Mouse (Mus musculus) C2C12 (cell line): ENCODE results near the gene G0s2.

ENCODE experiments used
- CEBPB ChIP-seq: IDR thresholded peaks from one replicate; pipeline ENCODE4 v1.6.1; 2011; ENCODE audit warnings: low read depth, mild to moderate bottlenecking, control low read depth, moderate library complexity
- CTCF ChIP-seq: IDR thresholded peaks from one replicate; pipeline ENCODE4 v1.5.1; 2011; ENCODE audit not compliant: control insufficient read depth, insufficient read depth, insufficient read length
- MAX ChIP-seq: IDR thresholded peaks from one replicate; pipeline ENCODE4 v1.6.1; 2011; ENCODE audit warnings: mild to moderate bottlenecking, control low read depth

DNA sequence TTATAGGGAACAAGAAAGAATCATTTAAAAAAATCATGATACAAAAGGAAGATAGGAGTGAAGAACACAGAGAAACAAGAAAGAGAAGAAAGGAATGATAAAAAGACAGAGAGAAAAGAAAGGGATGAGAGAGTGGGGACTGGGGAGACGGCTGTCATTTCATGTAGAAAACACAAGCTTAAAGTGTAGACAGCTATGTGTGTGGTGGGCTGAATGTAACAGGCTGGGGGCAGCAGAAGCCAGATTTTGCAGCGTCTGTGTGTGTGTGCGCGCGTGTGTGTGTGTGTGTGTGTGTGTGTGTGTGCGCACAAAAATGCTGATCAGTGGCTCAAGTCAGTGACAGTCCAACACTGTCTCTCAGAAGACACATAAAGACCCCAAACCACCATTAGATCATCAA is 28.8 kb downstream of the G0s2 start:
- no peak for TF ChIP-seq CTCF
- no peak for TF ChIP-seq MAX
- no peak for TF ChIP-seq CEBPB
